Mouse (Mus musculus): Measurements from ENCODE around the gene Ccdc182.

DNA sequence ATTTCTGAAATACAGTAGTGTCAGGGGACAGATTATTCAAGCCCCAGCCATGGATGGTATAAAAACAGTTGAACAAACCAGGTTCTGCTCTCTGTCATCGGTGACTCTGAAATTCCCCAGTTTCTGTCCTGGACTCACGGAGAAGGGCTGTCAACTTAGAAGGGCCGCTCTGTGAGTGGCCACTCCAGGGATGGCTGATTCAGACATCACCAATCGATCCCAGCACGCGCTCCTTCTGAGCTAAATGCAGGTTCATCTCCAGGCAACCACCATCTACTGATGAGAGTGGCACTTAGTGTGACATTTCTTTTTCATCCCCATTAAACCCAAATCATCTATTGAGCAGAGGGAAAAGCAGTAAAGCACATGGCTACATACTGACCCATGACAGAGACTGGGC is 7.8 kb downstream of the Ccdc182 start:
- no peak for TF ChIP-seq POLR2A (IDR thresholded peaks at IDR 0.05; ENCODE audit: low read depth, low read length)
- no peak for TF ChIP-seq CTCF (IDR thresholded peaks at IDR 0.05; ENCODE audit: extremely low read depth, insufficient read depth, insufficient read length, insufficient replicate concordance)
